In genomic region chr9:42109837-42110451, GRCm38 (mm10) we compare ENCODE assay signal across 8 mouse cellular contexts. TPM values are rescaled to one million over a fixed set of nuclear protein-coding genes. Genes with fewer than 3 reads are reported as not detected.
DNase-seq lines count a peak whose midpoint lies in the region; ATAC-seq and TF ChIP-seq lines count a peak whose summit lies in the region.

No protein-coding gene starts in this region.

- no peak for ATAC-seq in heart, embryonic 11.5 days (replicated peaks; ENCODE audit: insufficient number of reproducible peaks, low FRiP score, low TSS enrichment)
- peak; percentile 88 for ATAC-seq in kidney, postnatal 0 days (replicated peaks; ENCODE audit: low FRiP score, low read depth)
- ATAC-seq in forebrain, embryonic 16.5 days = no peak

- no peak overlapping the region for H3K4me3 ChIP-seq in heart, embryonic 11.5 days (ENCODE audit: low read depth, low read length)
- no peak overlapping the region for H3K4me3 ChIP-seq in kidney, postnatal 0 days (replicated peaks; ENCODE audit: low read depth, low read length)
- no peak overlapping the region for H3K4me3 ChIP-seq in midbrain, embryonic 10.5 days
- no peak overlapping the region for H3K4me3 ChIP-seq in forebrain, embryonic 16.5 days (replicated peaks; ENCODE audit: low read length)

- peaks cover 24% of the 10 kb centered on the region for H3K4me1 ChIP-seq in heart, embryonic 11.5 days (ENCODE audit: control insufficient read depth, insufficient read depth, low read length)
- peaks cover 6% of the 10 kb centered on the region for H3K4me1 ChIP-seq in kidney, postnatal 0 days (replicated peaks; ENCODE audit: insufficient read depth, low read length)
- 0 out of 2 replicates have a peak, but pooled peaks cover 13% of the 10 kb centered on the region for H3K4me1 ChIP-seq in midbrain, embryonic 10.5 days
- H3K4me1 ChIP-seq in forebrain, embryonic 16.5 days (replicated peaks; ENCODE audit: control insufficient read depth, insufficient read depth, low read length) = peaks cover 8% of the 10 kb centered on the region; the same call in 1 of the 2 replicates

- H3K27me3 ChIP-seq in heart, embryonic 11.5 days (ENCODE audit: control insufficient read depth, insufficient read depth, low read length) = no peaks in the 10 kb centered on the region
- H3K27me3 ChIP-seq in kidney, postnatal 0 days (ENCODE audit: insufficient read depth, low read length) = no peaks in the 10 kb centered on the region
- no peaks in the 10 kb centered on the region for H3K27me3 ChIP-seq in midbrain, embryonic 10.5 days (ENCODE audit: low read depth, poor library complexity, severe bottlenecking)
- H3K27me3 ChIP-seq in forebrain, embryonic 16.5 days (replicated peaks; ENCODE audit: control insufficient read depth, insufficient read depth, low read length) = no peaks in the 10 kb centered on the region

- no peaks in the 10 kb centered on the region for H3K9me3 ChIP-seq in heart, embryonic 11.5 days (replicated peaks; ENCODE audit: control insufficient read depth, low read length)
- no peaks in the 10 kb centered on the region for H3K9me3 ChIP-seq in kidney, postnatal 0 days (replicated peaks; ENCODE audit: low read length)
- H3K9me3 ChIP-seq in midbrain, embryonic 10.5 days (replicated peaks) = no peaks in the 10 kb centered on the region
- no peaks in the 10 kb centered on the region for H3K9me3 ChIP-seq in forebrain, embryonic 16.5 days (ENCODE audit: control insufficient read depth, low read length)

- no peak overlapping the region for H3K9ac ChIP-seq in heart, embryonic 11.5 days (ENCODE audit: low read depth, low read length)
- H3K9ac ChIP-seq in kidney, postnatal 0 days (ENCODE audit: low read depth, low read length) = no peak overlapping the region
- H3K9ac ChIP-seq in forebrain, embryonic 16.5 days (replicated peaks; ENCODE audit: low read depth, low read length) = no peak overlapping the region

- peak overlapping the region; percentile 60 for H3K27ac ChIP-seq in heart, embryonic 11.5 days (ENCODE audit: low read depth, low read length)
- H3K27ac ChIP-seq in kidney, postnatal 0 days = peak overlapping the region; percentile 92
- H3K27ac ChIP-seq in midbrain, embryonic 10.5 days (replicated peaks) = no peak overlapping the region; the same call in 1 of the 2 replicates
- H3K27ac ChIP-seq in forebrain, embryonic 16.5 days (ENCODE audit: low read length) = no peak overlapping the region

- no peak for TF ChIP-seq CTCF in kidney, postnatal 0 days (IDR thresholded peaks at IDR 0.05; ENCODE audit: low read depth)

- WGBS in heart, embryonic 11.5 days (ENCODE audit: insufficient replicate concordance) = 34% methylated on average over 9 of the region's 9 CpGs
- 17% methylated on average over 9 of the region's 9 CpGs for WGBS in kidney, postnatal 0 days
- 65% methylated on average over 9 of the region's 9 CpGs for WGBS in midbrain, embryonic 10.5 days
- 71% methylated on average over 9 of the region's 9 CpGs for WGBS in forebrain, embryonic 16.5 days

- no peaks in the 10 kb centered on the region for H3K36me3 ChIP-seq in heart, embryonic 11.5 days (ENCODE audit: control insufficient read depth, insufficient read depth, low read length)
- no peaks in the 10 kb centered on the region for H3K36me3 ChIP-seq in kidney, postnatal 0 days (ENCODE audit: insufficient read depth, low read length)
- no peaks in the 10 kb centered on the region for H3K36me3 ChIP-seq in midbrain, embryonic 10.5 days
- H3K36me3 ChIP-seq in forebrain, embryonic 16.5 days (ENCODE audit: control insufficient read depth, insufficient read depth) = no peaks in the 10 kb centered on the region

- DNase-seq in left cerebral cortex, postnatal 25 days (ENCODE audit: low spot score in 2 of 2) = peak; percentile 29 to 70
- no peak for DNase-seq in left cerebral cortex, adult 9 months (ENCODE audit: low spot score in 2 of 2)
- peak; percentile 89 for DNase-seq in adrenal gland, postnatal 10 days
- peak; percentile 88 for DNase-seq in kidney, postnatal 0 days (ENCODE audit: low spot score)
- DNase-seq in ovary, postnatal 14 days (ENCODE audit: low spot score) = peak; percentile 27
- DNase-seq in midbrain, embryonic 10.5 days (ENCODE audit: low spot score) = no peak

- H3K4me2 ChIP-seq in heart, embryonic 11.5 days = no peak overlapping the region
- peak overlapping the region; percentile 10; the same call in 1 of the 2 replicates for H3K4me2 ChIP-seq in kidney, postnatal 0 days (ENCODE audit: low read length)
- H3K4me2 ChIP-seq in forebrain, embryonic 16.5 days (ENCODE audit: low read length) = no peak overlapping the region

- intact Hi-C loops in left cerebral cortex, postnatal 25 days (cut with DNase I) = no loop called here

RNA-seq across cellular contexts. Expression of gene Sorl1, which starts 14.2 kb away (rescaled TPM):
- 100 to 1,000 TPM; 203 to 227 TPM for total RNA-seq in left cerebral cortex, postnatal 25 days (2021)
- total RNA-seq in adrenal gland, postnatal 10 days (2021) = 10 to 100 TPM; 10.4 to 17.5 TPM
- polyA plus RNA-seq in heart, embryonic 11.5 days (2014; fragmentation: Nextera tagmentation; extraction: Ambion mirVana) = 7.6 and 8.8 TPM in 2 replicates
- polyA plus RNA-seq in kidney, postnatal 0 days (2015; fragmentation: Nextera tagmentation; extraction: Ambion mirVana) = 11.1 and 11.8 TPM in 2 replicates
- 2.3 and 3.8 TPM in 2 replicates for polyA plus RNA-seq in midbrain, embryonic 10.5 days (2016; fragmentation: Nextera tagmentation; extraction: Ambion mirVana)
- polyA plus RNA-seq in forebrain, embryonic 16.5 days (2015; fragmentation: Nextera tagmentation; extraction: Ambion mirVana) = 14.6 and 14.7 TPM in 2 replicates

Comparison
In these comparisons a context has a peak if more than half of its experiments do, and no peak if none do; other contexts are left out.
1. DNase-seq: peak in left cerebral cortex, postnatal 25 days (2 of 2), adrenal gland, postnatal 10 days (single experiment), kidney, postnatal 0 days (single experiment) and ovary, postnatal 14 days (single experiment); none in left cerebral cortex, adult 9 months (0 of 2) and midbrain, embryonic 10.5 days (single experiment).
2. H3K27ac ChIP-seq: peak in heart, embryonic 11.5 days (single experiment) and kidney, postnatal 0 days (single experiment); none in midbrain, embryonic 10.5 days (single experiment) and forebrain, embryonic 16.5 days (single experiment).